Comparison of ENCODE assay signal across 8 mouse cellular contexts in genomic region chr11:69095511-69096231, GRCm38 (mm10). TPM values are rescaled to one million over a fixed set of nuclear protein-coding genes. Genes with fewer than 3 reads are reported as not detected.
DNase-seq lines count a peak whose midpoint lies in the region; ATAC-seq lines count a peak whose summit lies in the region.

No protein-coding gene starts in this region.

- H3K4me3 ChIP-seq in embryonic facial prominence, embryonic 11.5 days (ENCODE audit: low read depth, low read length): peak overlapping the region; percentile 50
- peak overlapping the region; percentile 34 for H3K4me3 ChIP-seq in hindbrain, embryonic 11.5 days (ENCODE audit: low read depth, low read length)
- peak overlapping the region; percentile 51 for H3K4me3 ChIP-seq in liver, embryonic 11.5 days (ENCODE audit: low read depth, low read length)
- H3K4me3 ChIP-seq in neural tube, embryonic 12.5 days: peak overlapping the region; percentile 43

- DNase-seq in spleen, adult 12 weeks (ENCODE audit: low spot score): peak; percentile 50
- no peak for DNase-seq in spleen, postnatal 14 days (ENCODE audit: low spot score in 2 of 2)
- no peak for DNase-seq in embryonic facial prominence, embryonic 11.5 days (ENCODE audit: low spot score)
- DNase-seq in hindbrain, embryonic 11.5 days (ENCODE audit: low spot score): peak; percentile 35
- peak; percentile 62 for DNase-seq in liver, embryonic 11.5 days (ENCODE audit: low spot score)
- no peak for DNase-seq in ovary, postnatal 36 days (ENCODE audit: low spot score)
- no peak for DNase-seq in layer of hippocampus, postnatal 14 days (ENCODE audit: low spot score in 2 of 2)

- ATAC-seq in embryonic facial prominence, embryonic 11.5 days (replicated peaks; ENCODE audit: insufficient number of reproducible peaks, low FRiP score, low TSS enrichment, low read depth): no peak
- no peak for ATAC-seq in hindbrain, embryonic 11.5 days (ENCODE audit: low FRiP score)
- no peak for ATAC-seq in liver, embryonic 11.5 days (replicated peaks; ENCODE audit: low FRiP score)
- ATAC-seq in neural tube, embryonic 12.5 days (ENCODE audit: low FRiP score, low read depth): no peak

- peak overlapping the region; percentile 91 for H3K4me2 ChIP-seq in embryonic facial prominence, embryonic 11.5 days (ENCODE audit: low read depth, low read length)
- H3K4me2 ChIP-seq in hindbrain, embryonic 11.5 days (replicated peaks; ENCODE audit: low read depth, low read length): peak overlapping the region; percentile 80
- peak overlapping the region; percentile 99 for H3K4me2 ChIP-seq in liver, embryonic 11.5 days
- peak overlapping the region; percentile 88 for H3K4me2 ChIP-seq in neural tube, embryonic 12.5 days (replicated peaks)

- no peaks in the 10 kb centered on the region for H3K27me3 ChIP-seq in embryonic facial prominence, embryonic 11.5 days (ENCODE audit: control insufficient read depth, insufficient read depth, low read length)
- no peaks in the 10 kb centered on the region for H3K27me3 ChIP-seq in hindbrain, embryonic 11.5 days (ENCODE audit: control insufficient read depth, insufficient read depth, low read length)
- H3K27me3 ChIP-seq in liver, embryonic 11.5 days (replicated peaks; ENCODE audit: control insufficient read depth, insufficient read depth, low read length): no peaks in the 10 kb centered on the region
- no peaks in the 10 kb centered on the region for H3K27me3 ChIP-seq in neural tube, embryonic 12.5 days (replicated peaks)

- no peaks in the 10 kb centered on the region for H3K9me3 ChIP-seq in embryonic facial prominence, embryonic 11.5 days (replicated peaks; ENCODE audit: control insufficient read depth, low read length)
- H3K9me3 ChIP-seq in hindbrain, embryonic 11.5 days (ENCODE audit: control insufficient read depth, low read length): no peaks in the 10 kb centered on the region
- H3K9me3 ChIP-seq in liver, embryonic 11.5 days (ENCODE audit: control insufficient read depth, low read length): no peaks in the 10 kb centered on the region
- no peaks in the 10 kb centered on the region for H3K9me3 ChIP-seq in neural tube, embryonic 12.5 days

- 2% methylated on average over 27 of the region's 27 CpGs for WGBS in embryonic facial prominence, embryonic 11.5 days
- WGBS in hindbrain, embryonic 11.5 days: 6% methylated on average over 27 of the region's 27 CpGs
- 3% methylated on average over 27 of the region's 27 CpGs for WGBS in liver, embryonic 11.5 days
- WGBS in neural tube, embryonic 12.5 days: 2% methylated on average over 27 of the region's 27 CpGs

- H3K4me1 ChIP-seq in embryonic facial prominence, embryonic 11.5 days (ENCODE audit: control insufficient read depth, insufficient read depth, low read length): peaks cover 19% of the 10 kb centered on the region
- peaks cover 32% of the 10 kb centered on the region for H3K4me1 ChIP-seq in hindbrain, embryonic 11.5 days (replicated peaks; ENCODE audit: control insufficient read depth, insufficient read depth, low read length)
- peaks cover 45% of the 10 kb centered on the region for H3K4me1 ChIP-seq in liver, embryonic 11.5 days (replicated peaks; ENCODE audit: control insufficient read depth, insufficient read depth, low read length)
- peaks cover 63% of the 10 kb centered on the region for H3K4me1 ChIP-seq in neural tube, embryonic 12.5 days

- H3K9ac ChIP-seq in embryonic facial prominence, embryonic 11.5 days (replicated peaks; ENCODE audit: low read length): peak overlapping the region; percentile 62
- peak overlapping the region; percentile 31; the same call in 1 of the 2 replicates for H3K9ac ChIP-seq in hindbrain, embryonic 11.5 days (ENCODE audit: low read depth, low read length)
- H3K9ac ChIP-seq in liver, embryonic 11.5 days (ENCODE audit: low read depth, low read length): peak overlapping the region; percentile 57
- peak overlapping the region; percentile 60 for H3K9ac ChIP-seq in neural tube, embryonic 12.5 days

- no peaks in the 10 kb centered on the region for H3K36me3 ChIP-seq in embryonic facial prominence, embryonic 11.5 days (replicated peaks; ENCODE audit: control insufficient read depth, insufficient read depth, low read depth, low read length)
- H3K36me3 ChIP-seq in hindbrain, embryonic 11.5 days (ENCODE audit: control insufficient read depth, insufficient read depth, low read length): 0 out of 2 replicates have a peak, but pooled peaks cover 3% of the 10 kb centered on the region
- peaks cover 6% of the 10 kb centered on the region for H3K36me3 ChIP-seq in liver, embryonic 11.5 days (ENCODE audit: control insufficient read depth, insufficient read depth, low read length)
- H3K36me3 ChIP-seq in neural tube, embryonic 12.5 days: peaks cover 11% of the 10 kb centered on the region

- no peak overlapping the region for H3K27ac ChIP-seq in embryonic facial prominence, embryonic 11.5 days (replicated peaks; ENCODE audit: low read depth, low read length)
- H3K27ac ChIP-seq in hindbrain, embryonic 11.5 days (ENCODE audit: low read depth, low read length): 0 out of 2 replicates have a peak overlapping the region, but pooled peaks have one; percentile 17
- peak overlapping the region; percentile 78 for H3K27ac ChIP-seq in liver, embryonic 11.5 days (ENCODE audit: low read depth, low read length)
- no peak overlapping the region for H3K27ac ChIP-seq in neural tube, embryonic 12.5 days

RNA-seq across cellular contexts. Expression of gene Per1, which starts 0.7 kb away (rescaled TPM):
- 5.5 and 6.5 TPM in 2 replicates for polyA plus RNA-seq in embryonic facial prominence, embryonic 11.5 days (2014; fragmentation: Nextera tagmentation; extraction: Ambion mirVana)
- 5.6 and 7.4 TPM in 2 replicates for polyA plus RNA-seq in hindbrain, embryonic 11.5 days (2014; fragmentation: Nextera tagmentation; extraction: Ambion mirVana)
- 6.2 and 6.6 TPM in 2 replicates for polyA plus RNA-seq in liver, embryonic 11.5 days (2014; fragmentation: Nextera tagmentation; extraction: Ambion mirVana)
- 7.4 and 9.0 TPM in 2 replicates for polyA plus RNA-seq in neural tube, embryonic 12.5 days (2016; fragmentation: Nextera tagmentation; extraction: Ambion mirVana)
- 10 to 100 TPM; 84.4 to 86.8 TPM for total RNA-seq in layer of hippocampus, postnatal 14 days (2021)

RNA-seq across cellular contexts. Expression of gene Vamp2, which starts 7.4 kb away (rescaled TPM):
- polyA plus RNA-seq in embryonic facial prominence, embryonic 11.5 days (2014; fragmentation: Nextera tagmentation; extraction: Ambion mirVana): 48.8 and 61.9 TPM in 2 replicates
- 85.1 and 98.1 TPM in 2 replicates for polyA plus RNA-seq in hindbrain, embryonic 11.5 days (2014; fragmentation: Nextera tagmentation; extraction: Ambion mirVana)
- polyA plus RNA-seq in liver, embryonic 11.5 days (2014; fragmentation: Nextera tagmentation; extraction: Ambion mirVana): 47.2 and 56.0 TPM in 2 replicates
- 149 and 174 TPM in 2 replicates for polyA plus RNA-seq in neural tube, embryonic 12.5 days (2016; fragmentation: Nextera tagmentation; extraction: Ambion mirVana)
- 1,000 to 10,000 TPM; 1,073 to 1,118 TPM for total RNA-seq in layer of hippocampus, postnatal 14 days (2021)

RNA-seq across cellular contexts. Expression of gene Hes7, which starts 24.5 kb away (rescaled TPM):
- polyA plus RNA-seq in embryonic facial prominence, embryonic 11.5 days (2014; fragmentation: Nextera tagmentation; extraction: Ambion mirVana): 0.11 TPM in 1 of 2 replicates, not detected in the other
- polyA plus RNA-seq in hindbrain, embryonic 11.5 days (2014; fragmentation: Nextera tagmentation; extraction: Ambion mirVana): 0.19 and 0.29 TPM in 2 replicates
- polyA plus RNA-seq in liver, embryonic 11.5 days (2014; fragmentation: Nextera tagmentation; extraction: Ambion mirVana): 0.55 and 0.59 TPM in 2 replicates
- polyA plus RNA-seq in neural tube, embryonic 12.5 days (2016; fragmentation: Nextera tagmentation; extraction: Ambion mirVana): 0.28 TPM in 2 replicates
- under 1 TPM; 0.46 to 0.62 TPM for total RNA-seq in layer of hippocampus, postnatal 14 days (2021)

RNA-seq across cellular contexts. Expression of gene Tmem107, which starts 25.1 kb away (rescaled TPM):
- polyA plus RNA-seq in embryonic facial prominence, embryonic 11.5 days (2014; fragmentation: Nextera tagmentation; extraction: Ambion mirVana): 40.4 and 43.1 TPM in 2 replicates
- 52.4 and 54.6 TPM in 2 replicates for polyA plus RNA-seq in hindbrain, embryonic 11.5 days (2014; fragmentation: Nextera tagmentation; extraction: Ambion mirVana)
- 39.1 and 43.5 TPM in 2 replicates for polyA plus RNA-seq in liver, embryonic 11.5 days (2014; fragmentation: Nextera tagmentation; extraction: Ambion mirVana)
- 36.1 and 39.8 TPM in 2 replicates for polyA plus RNA-seq in neural tube, embryonic 12.5 days (2016; fragmentation: Nextera tagmentation; extraction: Ambion mirVana)
- total RNA-seq in layer of hippocampus, postnatal 14 days (2021): 10 to 100 TPM; 13.5 to 13.7 TPM

RNA-seq across cellular contexts. Expression of gene 9130213A22Rik, which starts 26.7 kb away (rescaled TPM):
- polyA plus RNA-seq in embryonic facial prominence, embryonic 11.5 days (2014; fragmentation: Nextera tagmentation; extraction: Ambion mirVana): not detected in 2 replicates
- polyA plus RNA-seq in hindbrain, embryonic 11.5 days (2014; fragmentation: Nextera tagmentation; extraction: Ambion mirVana): 0.21 TPM in 1 of 2 replicates, not detected in the other
- 0.10 and 0.22 TPM in 2 replicates for polyA plus RNA-seq in liver, embryonic 11.5 days (2014; fragmentation: Nextera tagmentation; extraction: Ambion mirVana)
- not detected in 2 replicates for polyA plus RNA-seq in neural tube, embryonic 12.5 days (2016; fragmentation: Nextera tagmentation; extraction: Ambion mirVana)
- total RNA-seq in layer of hippocampus, postnatal 14 days (2021): under 1 TPM; 0.88 to 0.95 TPM

Comparison
In these comparisons a context has a peak if more than half of its experiments do, and no peak if none do; other contexts are left out.
1. DNase-seq: peak in spleen, adult 12 weeks (single experiment), hindbrain, embryonic 11.5 days (single experiment) and liver, embryonic 11.5 days (single experiment); none in spleen, postnatal 14 days (0 of 2), embryonic facial prominence, embryonic 11.5 days (single experiment), ovary, postnatal 36 days (single experiment) and layer of hippocampus, postnatal 14 days (0 of 2).
2. H3K27ac ChIP-seq: peak in hindbrain, embryonic 11.5 days (single experiment) and liver, embryonic 11.5 days (single experiment); none in embryonic facial prominence, embryonic 11.5 days (single experiment) and neural tube, embryonic 12.5 days (single experiment).
3. Peak in every context shown above with its lines, with median percentiles within 50 percentile points of each other: H3K4me2 ChIP-seq, H3K4me3 ChIP-seq and H3K9ac ChIP-seq.